Mouse (Mus musculus): ENCODE results near the gene Phex. TPM values are rescaled to one million over a fixed set of nuclear protein-coding genes. Genes with fewer than 3 reads are reported as not detected.

The Phex gene
- polyA plus RNA-seq, 1 experiment from 2014 or later: 0.51 TPM

DNA sequence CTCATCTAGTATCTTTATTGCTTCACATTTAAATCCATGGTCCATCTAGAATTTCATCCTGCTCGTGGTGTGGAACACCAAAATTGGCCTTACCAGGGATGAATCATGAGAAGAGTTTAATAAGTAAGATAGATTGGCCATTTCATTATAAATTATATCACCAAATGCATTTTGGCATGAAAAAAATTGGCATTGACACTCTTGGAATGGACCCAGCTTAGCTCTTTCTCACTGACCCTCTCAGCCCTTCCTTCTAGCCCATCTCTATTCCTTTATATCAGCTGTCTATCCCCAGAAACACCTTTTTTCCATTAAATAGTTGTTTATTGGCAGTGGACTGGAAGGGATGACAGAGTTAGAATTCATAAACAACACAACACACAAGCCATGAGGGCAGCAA lies 37.7 kb downstream of the Phex start:
- no peaks in the 10 kb centered on the region for H3K27me3 ChIP-seq
- no peak overlapping the region for H3K4me3 ChIP-seq (replicated peaks)
- no peaks in the 10 kb centered on the region for H3K4me1 ChIP-seq (replicated peaks)
- H3K36me3 ChIP-seq: no peaks in the 10 kb centered on the region
- 54% methylated on average over 1 of the region's 1 CpGs for WGBS
- no peaks in the 10 kb centered on the region for H3K9me3 ChIP-seq
- H3K9ac ChIP-seq (replicated peaks): no peak overlapping the region
- no peak overlapping the region for H3K27ac ChIP-seq
- no peak for ATAC-seq
- H3K4me2 ChIP-seq (replicated peaks): no peak overlapping the region

DNA sequence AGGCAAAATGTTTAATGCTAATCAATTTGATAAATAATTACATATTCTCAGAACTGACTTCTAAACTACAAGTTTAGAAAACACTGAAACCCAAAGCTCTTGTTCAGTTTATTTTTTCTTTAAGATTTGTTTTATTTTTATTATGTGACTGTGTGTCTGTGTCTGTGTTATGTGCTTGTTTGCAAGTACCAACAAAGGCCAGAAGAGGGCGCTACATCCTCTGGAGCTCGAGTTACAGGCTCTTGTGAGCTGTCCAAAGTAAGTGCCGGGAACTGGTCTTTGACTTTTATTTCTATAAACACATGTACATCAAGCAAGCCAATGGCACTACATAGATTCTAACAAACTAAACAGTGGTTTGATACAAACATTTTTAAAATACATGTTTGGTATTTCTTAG lies 41.2 kb downstream of the Phex start:
- Histone ChIP-seq H3K27me3 (no peaks in the 10 kb centered on the region), H3K9me3 (no peaks in the 10 kb centered on the region), H3K4me3 (replicated peaks) (no peak overlapping the region), H3K27ac (no peak overlapping the region), H3K4me2 (replicated peaks) (no peak overlapping the region), H3K9ac (replicated peaks) (no peak overlapping the region), H3K36me3 (no peaks in the 10 kb centered on the region), H3K4me1 (replicated peaks) (no peaks in the 10 kb centered on the region)
- no peak for ATAC-seq
- 71% methylated on average over 3 of the region's 3 CpGs for WGBS

DNA sequence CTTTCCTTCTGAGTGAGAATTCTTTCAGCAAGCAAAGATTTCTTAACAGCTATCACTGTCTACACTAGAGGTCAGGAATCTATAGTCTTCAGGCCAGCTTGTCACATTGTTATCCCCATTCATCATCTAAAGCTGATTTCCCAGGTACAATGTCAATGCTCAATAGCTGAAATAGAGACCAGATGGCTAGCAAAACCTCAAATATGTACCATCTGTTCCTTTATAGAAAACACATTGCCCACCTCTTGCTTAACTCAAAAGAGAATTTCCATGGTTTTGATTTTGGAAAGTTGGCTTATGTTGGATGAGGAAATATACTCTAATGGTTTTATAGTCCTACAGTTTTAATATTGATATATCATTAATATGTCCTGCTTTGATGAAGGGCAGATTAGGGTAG lies 45.9 kb downstream of the Phex start:
- Histone ChIP-seq H3K36me3 (no peaks in the 10 kb centered on the region), H3K9ac (replicated peaks) (no peak overlapping the region), H3K4me2 (replicated peaks) (no peak overlapping the region), H3K4me1 (replicated peaks) (no peaks in the 10 kb centered on the region), H3K27ac (no peak overlapping the region), H3K4me3 (replicated peaks) (no peak overlapping the region), H3K9me3 (no peaks in the 10 kb centered on the region), H3K27me3 (no peaks in the 10 kb centered on the region)
- no peak for ATAC-seq

DNA sequence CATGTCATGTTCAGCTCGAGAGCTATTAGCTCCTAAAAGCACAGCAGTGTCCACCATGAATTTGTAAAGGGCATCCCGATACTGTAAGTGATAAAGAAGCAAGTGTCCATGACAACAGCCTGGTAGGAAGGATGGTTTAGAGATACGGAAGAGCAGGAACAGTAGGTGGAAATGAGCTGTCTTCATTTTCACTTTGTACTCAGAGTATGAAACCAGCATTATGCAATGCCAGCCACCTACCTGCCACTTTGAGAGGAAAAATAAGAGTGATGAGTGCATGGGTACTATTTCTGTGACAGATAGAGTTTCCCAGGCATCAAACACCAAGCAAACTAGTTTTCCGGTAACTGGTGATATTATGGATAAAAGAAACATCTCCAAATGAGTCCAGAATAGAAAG lies 59.6 kb downstream of the Phex start:
- H3K4me1 ChIP-seq (replicated peaks): no peaks in the 10 kb centered on the region

DNA sequence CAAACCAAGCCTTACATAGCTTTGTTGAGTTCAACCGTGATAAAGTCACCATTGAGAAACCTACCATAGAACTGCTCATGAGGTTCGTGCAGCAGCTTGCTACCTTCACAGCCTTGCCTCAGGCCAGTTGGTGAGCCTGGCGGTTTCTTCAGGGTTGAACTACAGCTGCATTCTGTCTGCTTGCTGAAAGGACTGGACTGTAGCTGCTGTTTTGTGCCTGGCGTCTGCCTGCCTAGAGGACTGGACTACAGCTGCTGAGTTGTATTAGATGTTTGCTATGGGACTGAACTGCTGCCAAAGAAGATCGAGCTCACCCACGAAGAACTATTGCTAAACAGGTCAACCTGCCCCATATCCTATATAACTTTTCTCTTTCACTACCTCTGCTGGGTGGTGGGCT lies 68.9 kb downstream of the Phex start:
- H3K9ac ChIP-seq (replicated peaks): no peak overlapping the region
- no peak overlapping the region for H3K4me2 ChIP-seq (replicated peaks)
- no peaks in the 10 kb centered on the region for H3K4me1 ChIP-seq (replicated peaks)
- ATAC-seq: no peak
- H3K27me3 ChIP-seq: no peaks in the 10 kb centered on the region
- H3K9me3 ChIP-seq: no peaks in the 10 kb centered on the region
- 86% methylated on average over 6 of the region's 6 CpGs for WGBS
- no peaks in the 10 kb centered on the region for H3K36me3 ChIP-seq
- H3K4me3 ChIP-seq (replicated peaks): no peak overlapping the region
- no peak overlapping the region for H3K27ac ChIP-seq

More for the DNA sequence above, 59.6 kb downstream of the Phex start:
- Histone ChIP-seq H3K27me3 (no peaks in the 10 kb centered on the region), H3K9ac (replicated peaks) (no peak overlapping the region), H3K4me2 (replicated peaks) (no peak overlapping the region), H3K9me3 (no peaks in the 10 kb centered on the region), H3K36me3 (no peaks in the 10 kb centered on the region), H3K27ac (no peak overlapping the region), H3K4me3 (replicated peaks) (no peak overlapping the region)
- 86% methylated on average over 4 of the region's 4 CpGs for WGBS
- no peak for ATAC-seq

DNA sequence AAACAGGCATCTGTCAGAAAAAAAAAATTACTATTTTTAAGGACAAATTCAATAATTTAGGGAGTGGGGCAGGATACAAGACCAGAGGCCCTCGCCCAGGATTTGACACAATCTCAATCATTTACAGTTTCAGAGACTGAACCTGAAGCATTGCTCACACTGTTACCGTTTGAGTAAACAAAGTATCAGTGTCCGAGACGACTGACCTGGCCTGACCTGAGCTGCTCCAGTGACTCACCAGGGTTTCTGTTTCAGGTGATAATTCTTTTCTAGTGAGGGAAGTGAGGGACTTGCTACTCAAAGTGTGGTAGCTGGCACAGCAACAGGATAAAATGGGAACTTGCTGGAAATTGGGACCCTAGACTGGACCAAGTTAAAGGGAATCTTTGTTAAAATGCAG lies 80.4 kb downstream of the Phex start:
- Histone ChIP-seq H3K27ac (no peak overlapping the region), H3K27me3 (no peaks in the 10 kb centered on the region), H3K9me3 (no peaks in the 10 kb centered on the region), H3K4me1 (replicated peaks) (no peaks in the 10 kb centered on the region), H3K4me2 (replicated peaks) (no peak overlapping the region), H3K4me3 (replicated peaks) (no peak overlapping the region), H3K36me3 (no peaks in the 10 kb centered on the region), H3K9ac (replicated peaks) (no peak overlapping the region)
- 59% methylated on average over 4 of the region's 4 CpGs for WGBS
- ATAC-seq: no peak

DNA sequence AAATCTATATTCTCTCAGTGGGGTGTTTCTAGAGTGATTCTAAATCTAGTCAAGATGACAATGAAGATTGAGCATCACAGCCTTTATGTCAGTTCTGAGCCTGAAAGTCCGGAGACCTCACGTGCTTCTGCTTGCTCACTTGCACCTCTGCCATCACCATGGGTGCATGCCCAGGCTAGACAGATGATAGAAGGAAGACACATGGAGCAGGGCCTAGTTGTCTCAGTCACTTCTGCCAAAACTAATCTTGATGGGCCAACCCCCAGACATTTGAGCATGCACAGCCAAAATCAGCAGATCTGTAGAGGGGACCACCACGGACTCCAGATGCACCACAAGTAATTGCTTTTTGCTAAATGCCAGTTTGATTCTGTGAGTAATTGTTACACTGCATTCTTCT lies 85.3 kb downstream of the Phex start:
- Histone ChIP-seq H3K27ac (no peak overlapping the region), H3K27me3 (no peaks in the 10 kb centered on the region), H3K36me3 (no peaks in the 10 kb centered on the region), H3K4me1 (replicated peaks) (no peaks in the 10 kb centered on the region), H3K4me2 (replicated peaks) (no peak overlapping the region), H3K9me3 (no peaks in the 10 kb centered on the region), H3K9ac (replicated peaks) (no peak overlapping the region), H3K4me3 (replicated peaks) (no peak overlapping the region)
- ATAC-seq: no peak
- WGBS: 80% methylated on average over 3 of the region's 3 CpGs

DNA sequence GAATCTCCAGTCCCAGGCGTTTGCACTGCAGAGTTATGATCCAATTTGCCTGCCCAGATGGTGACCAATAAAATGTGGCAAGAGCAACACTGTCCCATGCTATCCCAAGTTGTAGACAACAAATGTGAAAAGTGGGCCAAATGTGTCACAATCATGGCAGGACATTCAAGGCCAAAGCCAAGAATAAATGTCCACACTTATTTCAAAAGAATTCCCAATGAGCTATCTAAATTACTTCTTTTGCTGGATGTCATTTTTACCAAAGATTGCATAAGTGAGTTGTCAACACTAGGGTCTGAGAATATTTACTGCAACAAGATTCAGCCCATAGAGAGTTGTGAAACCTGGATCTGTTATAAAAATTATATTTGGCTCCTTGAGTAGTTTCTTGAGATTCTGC lies 86.7 kb downstream of the Phex start:
- no peaks in the 10 kb centered on the region for H3K27me3 ChIP-seq
- no peak overlapping the region for H3K4me3 ChIP-seq (replicated peaks)
- H3K36me3 ChIP-seq: no peaks in the 10 kb centered on the region
- H3K9ac ChIP-seq (replicated peaks): no peak overlapping the region
- no peaks in the 10 kb centered on the region for H3K4me1 ChIP-seq (replicated peaks)
- ATAC-seq: no peak
- H3K27ac ChIP-seq: no peak overlapping the region
- H3K4me2 ChIP-seq (replicated peaks): no peak overlapping the region
- no peaks in the 10 kb centered on the region for H3K9me3 ChIP-seq
- WGBS: 78% methylated on average over 1 of the region's 1 CpGs

DNA sequence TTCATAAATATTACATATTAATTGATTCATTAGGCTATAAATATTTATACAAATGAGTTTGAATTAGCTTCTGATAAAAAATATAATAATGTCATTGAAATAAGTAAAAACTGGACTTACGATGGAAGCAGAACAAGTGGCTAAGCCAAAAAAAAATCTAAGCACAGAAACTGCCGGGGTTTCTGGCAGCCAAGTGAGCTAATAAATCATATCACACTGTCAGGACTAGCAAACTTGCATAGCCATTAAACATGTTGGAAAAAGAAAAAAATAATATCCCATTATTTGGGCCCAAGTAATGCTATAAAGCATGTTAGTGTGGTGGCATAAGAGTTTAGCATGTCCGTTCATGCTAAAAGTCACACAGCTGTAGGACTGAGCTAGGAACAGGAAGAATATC lies 87.4 kb downstream of the Phex start:
- H3K9ac ChIP-seq (replicated peaks): no peak overlapping the region
- H3K27ac ChIP-seq: no peak overlapping the region

DNA sequence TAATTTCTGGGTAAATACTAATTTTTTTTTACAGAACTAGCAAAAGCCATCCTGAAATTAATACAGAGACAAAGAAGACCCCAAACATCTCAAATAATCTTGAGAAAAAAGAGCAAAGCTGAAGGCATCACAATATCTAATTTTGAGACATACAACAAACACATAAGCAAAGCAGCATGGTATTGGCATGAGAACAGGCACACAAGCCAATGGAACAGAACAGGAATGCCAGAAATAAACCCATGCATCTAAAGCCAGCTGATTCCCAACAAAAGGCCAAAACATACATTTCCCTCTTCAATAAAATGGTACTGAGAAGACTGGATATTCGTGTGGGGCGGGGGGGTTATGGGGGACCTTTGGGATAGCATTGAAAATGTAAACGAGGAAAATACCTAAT lies 90.7 kb downstream of the Phex start:
- H3K9ac ChIP-seq (replicated peaks): no peak overlapping the region
- H3K4me3 ChIP-seq (replicated peaks): no peak overlapping the region
- H3K9me3 ChIP-seq: no peaks in the 10 kb centered on the region
- H3K4me1 ChIP-seq (replicated peaks): no peaks in the 10 kb centered on the region
- H3K36me3 ChIP-seq: no peaks in the 10 kb centered on the region
- 94% methylated on average over 3 of the region's 3 CpGs for WGBS
- H3K27me3 ChIP-seq: no peaks in the 10 kb centered on the region
- H3K4me2 ChIP-seq (replicated peaks): no peak overlapping the region
- no peak for ATAC-seq
- no peak overlapping the region for H3K27ac ChIP-seq

More for the DNA sequence above, 87.4 kb downstream of the Phex start:
- Histone ChIP-seq H3K27me3 (no peaks in the 10 kb centered on the region), H3K4me3 (replicated peaks) (no peak overlapping the region), H3K4me2 (replicated peaks) (no peak overlapping the region), H3K9me3 (no peaks in the 10 kb centered on the region), H3K36me3 (no peaks in the 10 kb centered on the region), H3K4me1 (replicated peaks) (no peaks in the 10 kb centered on the region)
- 92% methylated on average over 3 of the region's 3 CpGs for WGBS
- ATAC-seq: no peak

DNA sequence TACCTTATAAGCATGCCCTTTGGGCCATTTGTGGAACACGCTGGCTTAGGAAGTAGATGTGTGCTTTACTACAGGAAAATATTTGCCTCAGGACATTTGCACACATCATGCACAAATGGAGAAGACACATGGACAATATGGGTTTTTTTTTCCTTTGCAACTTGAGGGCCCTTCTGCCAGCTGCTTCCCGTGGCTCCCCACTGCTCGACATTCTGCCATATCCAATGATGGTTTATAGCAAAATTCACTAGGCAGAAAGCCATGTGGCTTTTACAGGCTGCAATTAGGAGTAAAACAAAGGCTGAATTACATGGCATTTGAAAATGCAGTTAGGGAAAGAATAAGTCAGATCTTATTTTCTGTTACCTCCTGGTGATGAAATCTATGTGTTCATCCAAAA lies 104.8 kb downstream of the Phex start:
- Histone ChIP-seq H3K4me2 (replicated peaks) (no peak overlapping the region), H3K9ac (replicated peaks) (no peak overlapping the region), H3K4me1 (replicated peaks) (peaks cover 10% of the 10 kb centered on the region; the same call in 1 of the 2 replicates), H3K36me3 (no peaks in the 10 kb centered on the region), H3K27ac (no peak overlapping the region), H3K27me3 (no peaks in the 10 kb centered on the region; the same call in 1 of the 2 replicates), H3K9me3 (no peaks in the 10 kb centered on the region), H3K4me3 (replicated peaks) (no peak overlapping the region)
- ATAC-seq: no peak
- WGBS: 77% methylated on average over 3 of the region's 3 CpGs

DNA sequence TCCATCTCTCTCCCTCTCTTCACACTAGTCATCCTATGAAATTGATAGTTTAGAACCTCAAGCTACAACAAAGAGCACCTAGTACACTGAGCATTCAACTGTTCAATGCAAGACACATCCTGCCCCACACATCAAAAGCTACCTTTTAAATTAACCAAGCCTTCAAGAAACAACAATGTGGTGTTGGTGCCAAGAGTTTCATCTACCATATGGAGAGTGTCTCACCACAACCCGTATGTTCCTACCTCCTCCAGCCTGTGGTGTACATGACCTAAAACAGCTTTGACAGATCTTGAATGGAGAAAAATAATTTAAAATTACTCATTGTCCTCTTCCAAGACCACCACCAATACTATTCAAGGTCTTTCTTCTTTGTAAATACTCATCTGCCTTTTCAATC lies 106.9 kb downstream of the Phex start:
- no peak overlapping the region for H3K4me2 ChIP-seq (replicated peaks)
- no peaks in the 10 kb centered on the region for H3K36me3 ChIP-seq
- WGBS: 97% methylated on average over 1 of the region's 1 CpGs
- no peaks in the 10 kb centered on the region for H3K9me3 ChIP-seq
- H3K27ac ChIP-seq: no peak overlapping the region
- H3K4me3 ChIP-seq (replicated peaks): no peak overlapping the region
- no peak for ATAC-seq
- peaks cover 13% of the 10 kb centered on the region; the same call in 1 of the 2 replicates for H3K4me1 ChIP-seq (replicated peaks)
- H3K27me3 ChIP-seq: no peaks in the 10 kb centered on the region; the same call in 1 of the 2 replicates
- no peak overlapping the region for H3K9ac ChIP-seq (replicated peaks)

DNA sequence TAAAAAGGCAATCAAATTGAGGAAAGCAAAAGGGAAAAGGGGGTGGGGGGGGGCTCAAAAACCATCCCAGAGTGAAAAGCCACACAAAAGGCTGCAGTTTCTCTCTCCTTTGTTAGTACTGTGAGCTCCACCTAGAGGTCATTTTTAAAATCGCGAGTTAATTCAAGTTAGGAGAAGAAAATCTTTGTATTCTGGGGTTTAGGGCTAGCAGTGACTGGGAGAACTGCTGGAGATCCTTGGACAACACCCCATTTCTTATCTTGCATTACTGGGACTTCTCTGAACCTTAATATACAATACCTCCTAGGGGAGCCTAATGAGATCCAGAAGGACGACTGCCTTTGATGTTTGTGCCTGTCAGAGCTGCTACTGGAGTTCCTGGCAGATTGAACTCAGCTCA lies 107.7 kb downstream of the Phex start:
- ATAC-seq: peak; percentile 60
- no peak overlapping the region for H3K4me3 ChIP-seq (replicated peaks)
- H3K36me3 ChIP-seq: no peaks in the 10 kb centered on the region
- H3K4me1 ChIP-seq (replicated peaks): peaks cover 13% of the 10 kb centered on the region; the same call in 1 of the 2 replicates
- H3K9me3 ChIP-seq: no peaks in the 10 kb centered on the region
- WGBS: 6% methylated on average over 3 of the region's 3 CpGs
- H3K27ac ChIP-seq: 0 out of 2 replicates have a peak overlapping the region, but pooled peaks have one; percentile 53
- no peak overlapping the region for H3K9ac ChIP-seq (replicated peaks)
- no peaks in the 10 kb centered on the region; the same call in 1 of the 2 replicates for H3K27me3 ChIP-seq
- H3K4me2 ChIP-seq (replicated peaks): no peak overlapping the region
